Mouse (Mus musculus) C2C12 (cell line): Measurements from ENCODE around the gene Rcor2. TPM values are rescaled to one million over a fixed set of nuclear protein-coding genes. Genes with fewer than 3 reads are reported as not detected.

Experiments used
- H3K27me3 ChIP-seq: one replicate; pipeline ENCODE4 v1.6.1; 2011; ENCODE audit not compliant: control insufficient read depth, insufficient read depth, insufficient read length
- H3K36me3 ChIP-seq: one replicate; pipeline ENCODE4 v1.6.1; 2011; ENCODE audit not compliant: control insufficient read depth, insufficient read depth
- H3K4me3 ChIP-seq: one replicate; pipeline ENCODE4 v1.5.1; 2011; ENCODE audit warnings: mild to moderate bottlenecking, control low read depth; ENCODE audit not compliant: poor library complexity, insufficient read depth, severe bottlenecking
- H3K79me2 ChIP-seq: one replicate; pipeline ENCODE4 v1.6.1; 2011; ENCODE audit not compliant: control insufficient read depth, insufficient read depth
- H3K79me3 ChIP-seq: one replicate; pipeline ENCODE4 v1.6.1; 2011; ENCODE audit warnings: low read depth, control low read depth
- H3ac ChIP-seq: one replicate; pipeline ENCODE3; 2011; ENCODE audit warnings: low read depth; ENCODE audit not compliant: control insufficient read depth, insufficient read length
- CEBPB ChIP-seq: IDR thresholded peaks from one replicate; pipeline ENCODE4 v1.6.1; 2011; ENCODE audit warnings: low read depth, mild to moderate bottlenecking, control low read depth, moderate library complexity
- CTCF ChIP-seq: IDR thresholded peaks from one replicate; pipeline ENCODE4 v1.5.1; 2011; ENCODE audit not compliant: control insufficient read depth, insufficient read depth, insufficient read length
- FOSL1 ChIP-seq: IDR thresholded peaks from one replicate; pipeline ENCODE4 v1.8.0; 2011; ENCODE audit warnings: mild to moderate bottlenecking, low read length; ENCODE audit not compliant: poor library complexity, insufficient read depth, severe bottlenecking
- MAX ChIP-seq: IDR thresholded peaks from one replicate; pipeline ENCODE4 v1.6.1; 2011; ENCODE audit warnings: mild to moderate bottlenecking, control low read depth
- MYOD1 ChIP-seq: IDR thresholded peaks from one replicate; pipeline ENCODE4 v1.6.1; 2011; ENCODE audit warnings: low read depth; ENCODE audit not compliant: control insufficient read depth, insufficient read length
- MYOG ChIP-seq: IDR thresholded peaks from one replicate; pipeline ENCODE4 v1.6.1; 2011; ENCODE audit not compliant: control insufficient read depth, insufficient read length; ENCODE audit errors: extremely low read depth
- USF1 ChIP-seq: IDR thresholded peaks from one replicate; pipeline ENCODE4 v1.6.1; 2011; ENCODE audit warnings: low read depth, mild to moderate bottlenecking, control low read depth, moderate library complexity
- polyA plus RNA-seq: library from polyadenylated mRNA; unstranded; fragments of >200 nt; fragmentation: generic; extraction: Trizol; gene quantifications from one replicate; pipeline ENCODE4 v1.2.1, GENCODE M21; 2012; ENCODE audit warnings: missing spikeins

Gene Rcor2
- polyA plus RNA-seq, 1 experiment: 21.0 TPM

DNA sequence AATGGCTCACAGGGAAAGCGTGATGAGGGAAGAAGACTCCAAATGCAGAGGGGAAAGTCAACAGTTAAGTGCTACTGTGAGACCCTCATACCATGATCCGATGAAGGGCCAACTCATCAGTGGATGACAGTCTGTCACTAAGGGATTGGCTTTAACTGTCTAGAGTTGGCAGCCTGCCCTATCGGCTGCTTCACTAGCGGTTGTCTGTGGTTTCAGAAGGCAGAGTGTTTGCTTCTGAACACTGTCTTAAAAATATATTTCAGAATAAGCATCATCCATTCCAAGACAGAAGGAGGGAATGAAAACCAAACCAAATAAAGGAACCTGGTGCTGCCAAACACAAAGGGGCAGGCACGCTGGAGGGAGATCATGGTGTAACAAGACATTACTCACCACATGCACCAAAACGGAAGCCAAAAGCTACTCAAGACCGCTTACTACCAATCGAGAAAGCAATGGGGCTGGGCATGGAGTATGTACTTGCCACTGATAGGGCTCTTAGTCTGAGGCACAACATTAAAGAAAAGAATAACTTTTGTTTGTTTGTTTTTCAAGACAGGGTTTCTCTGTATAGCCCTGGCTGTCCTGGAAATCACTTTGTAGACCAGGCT lies 48.0 kb downstream of the Rcor2 start:
- no peak overlapping the region for H3ac ChIP-seq
- TF ChIP-seq CEBPB: no peak

DNA sequence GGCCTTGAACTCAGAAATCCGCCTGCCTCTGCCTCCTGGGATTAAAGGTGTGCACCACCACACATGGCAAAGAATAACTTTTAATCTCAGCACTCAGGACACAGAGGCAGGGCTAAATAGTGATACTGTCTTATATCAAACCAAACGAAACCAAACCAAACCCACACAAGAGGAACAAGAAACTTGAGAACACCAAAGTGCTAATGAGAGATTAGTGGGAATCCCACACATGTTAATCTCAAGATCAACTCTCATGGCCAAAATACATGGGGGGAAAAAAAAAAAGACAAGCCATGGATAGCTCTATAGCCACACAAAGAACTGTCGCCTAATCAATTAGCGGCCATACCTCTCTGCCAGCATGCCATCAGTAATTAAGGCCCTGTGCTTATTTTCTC lies 48.5 kb downstream of the Rcor2 start:
- Histone ChIP-seq H3K4me3 (no peak overlapping the region), H3K36me3 (no peaks in the 10 kb centered on the region), H3K27me3 (no peaks in the 10 kb centered on the region), H3ac (no peak overlapping the region), H3K79me2 (peaks cover 100% of the 10 kb centered on the region), H3K79me3 (peaks cover 88% of the 10 kb centered on the region)
- TF ChIP-seq USF1 (no peak), FOSL1 (no peak), MYOD1 (no peak), CTCF (no peak), MAX (no peak), CEBPB (no peak), MYOG (no peak)

More for the DNA sequence above, 48.0 kb downstream of the Rcor2 start:
- Histone ChIP-seq H3K79me3 (peaks cover 88% of the 10 kb centered on the region), H3K4me3 (no peak overlapping the region), H3K36me3 (no peaks in the 10 kb centered on the region), H3K27me3 (no peaks in the 10 kb centered on the region), H3K79me2 (peaks cover 100% of the 10 kb centered on the region)

- H3K27me3 ChIP-seq: no peaks in the 10 kb centered on the region
- peak; percentile 98 for TF ChIP-seq MYOD1
- no peak for TF ChIP-seq FOSL1
- H3K79me3 ChIP-seq: peaks cover 88% of the 10 kb centered on the region
Observed at GRCm38 (mm10) chr19:7316822-7317221, 49.7 kb downstream of the Rcor2 start.

GRCm38 (mm10) chr19:7317716-7318115 lies 50.6 kb downstream of the Rcor2 start:
- peaks cover 87% of the 10 kb centered on the region for H3K79me3 ChIP-seq
- TF ChIP-seq CEBPB (no peak), MYOG (no peak), FOSL1 (no peak), MYOD1 (no peak), USF1 (no peak), MAX (no peak), CTCF (no peak)
- no peaks in the 10 kb centered on the region for H3K27me3 ChIP-seq
- H3K36me3 ChIP-seq: no peaks in the 10 kb centered on the region
- no peak overlapping the region for H3ac ChIP-seq
- H3K79me2 ChIP-seq: peaks cover 100% of the 10 kb centered on the region
- no peak overlapping the region for H3K4me3 ChIP-seq

More at GRCm38 (mm10) chr19:7316822-7317221, 49.7 kb downstream of the Rcor2 start:
- H3K4me3 ChIP-seq: no peak overlapping the region
- no peak overlapping the region for H3ac ChIP-seq
- H3K79me2 ChIP-seq: peaks cover 100% of the 10 kb centered on the region
- H3K36me3 ChIP-seq: no peaks in the 10 kb centered on the region

DNA sequence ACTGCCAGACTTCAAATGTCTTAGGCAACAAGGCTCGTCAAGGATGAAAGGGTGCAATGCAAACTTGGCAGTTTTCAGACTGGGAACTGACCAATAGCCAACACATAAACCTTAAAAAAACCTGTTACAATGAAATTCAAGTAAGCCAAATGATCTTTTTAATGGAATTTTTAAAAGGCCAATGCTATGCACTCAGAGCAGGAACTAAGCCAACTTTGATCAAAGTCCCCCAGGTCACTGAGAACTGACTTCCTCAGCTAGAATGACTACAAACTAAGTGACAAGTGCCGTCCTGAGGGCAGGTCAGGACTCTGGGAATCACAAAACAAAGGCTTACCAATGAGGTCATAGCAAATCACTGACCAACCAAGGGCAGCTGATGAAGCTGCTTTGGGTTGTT lies 53.1 kb downstream of the Rcor2 start:
- Histone ChIP-seq H3K79me2 (peaks cover 100% of the 10 kb centered on the region), H3ac (no peak overlapping the region), H3K4me3 (no peak overlapping the region), H3K36me3 (no peaks in the 10 kb centered on the region), H3K27me3 (no peaks in the 10 kb centered on the region), H3K79me3 (peaks cover 90% of the 10 kb centered on the region)
- TF ChIP-seq MYOG (no peak), MYOD1 (no peak), MAX (no peak), USF1 (no peak), CTCF (no peak), FOSL1 (no peak), CEBPB (no peak)

GRCm38 (mm10) chr19:7321391-7321790 lies 54.3 kb downstream of the Rcor2 start:
- Histone ChIP-seq H3K36me3 (no peaks in the 10 kb centered on the region), H3K4me3 (no peak overlapping the region), H3K79me2 (peaks cover 100% of the 10 kb centered on the region), H3ac (no peak overlapping the region), H3K79me3 (peaks cover 90% of the 10 kb centered on the region), H3K27me3 (no peaks in the 10 kb centered on the region)
- TF ChIP-seq FOSL1: no peak
- no peak for TF ChIP-seq CEBPB
- TF ChIP-seq CTCF: no peak
- TF ChIP-seq MYOG: no peak
- no peak for TF ChIP-seq MAX
- TF ChIP-seq MYOD1: no peak
- no peak for TF ChIP-seq USF1

Other genes with a start within 250 kb of the Rcor2 start
- gene Fermt3, start 247.9 kb upstream of the Rcor2 start, polyA plus RNA-seq: 0.37 TPM
- 309 TPM for gene Stip1, start 227.4 kb upstream of the Rcor2 start, polyA plus RNA-seq
- gene Macrod1, start 210.5 kb upstream of the Rcor2 start, polyA plus RNA-seq: 8.3 TPM
- 0.08 TPM for gene Flrt1, start 161.6 kb upstream of the Rcor2 start, polyA plus RNA-seq
- 121 TPM for gene Otub1, start 61.0 kb upstream of the Rcor2 start, polyA plus RNA-seq
- gene Cox8a, start 49.7 kb upstream of the Rcor2 start, polyA plus RNA-seq: 960 TPM
- 16.8 TPM for gene Naa40, start 26.1 kb upstream of the Rcor2 start, polyA plus RNA-seq
- 27.2 TPM for gene Mark2, start 74.5 kb downstream of the Rcor2 start, polyA plus RNA-seq
- 21.6 TPM for gene Spindoc, start 115.7 kb downstream of the Rcor2 start, polyA plus RNA-seq
- gene 2700081O15Rik, start 150.3 kb downstream of the Rcor2 start, polyA plus RNA-seq: 19.3 TPM
- 71.7 TPM for gene Rtn3, start 216.0 kb downstream of the Rcor2 start, polyA plus RNA-seq
- 16.0 TPM for gene Atl3, start 226.7 kb downstream of the Rcor2 start, polyA plus RNA-seq